Mouse (Mus musculus): ENCODE measurements around the gene Rer1. TPM values are rescaled to one million over a fixed set of nuclear protein-coding genes. Genes with fewer than 3 reads are reported as not detected.

Gene Rer1
- polyA plus RNA-seq, 1 experiment from 2014 or later = 136 TPM

DNA sequence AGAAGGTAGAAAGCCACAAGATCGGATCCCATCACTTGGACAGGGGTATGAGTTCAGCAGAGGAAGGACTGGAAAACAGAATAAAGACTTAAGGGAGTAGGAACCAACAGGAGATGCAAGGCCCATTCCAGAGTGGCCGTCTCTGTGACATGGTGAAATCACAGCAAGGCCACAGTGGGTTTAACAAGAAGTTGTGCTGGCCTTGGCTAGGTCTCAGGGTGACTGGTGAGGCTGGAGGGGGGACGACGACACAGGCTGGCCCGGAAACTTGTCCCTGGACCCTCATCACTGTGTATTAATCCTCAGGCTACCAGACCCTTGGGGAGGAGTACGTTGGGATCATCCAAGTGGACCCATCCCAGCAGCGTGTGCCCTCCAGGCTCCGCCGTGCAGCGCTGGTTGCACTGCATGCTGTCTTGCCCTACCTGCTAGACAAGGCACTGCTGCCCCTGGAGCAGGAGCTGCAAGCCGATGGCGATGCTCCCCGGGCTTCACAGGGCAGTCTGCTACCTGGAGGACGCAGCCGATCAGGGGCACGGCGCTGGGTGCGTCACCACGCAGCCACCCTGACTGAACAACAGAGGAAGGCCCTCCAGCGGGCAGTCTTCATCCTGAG lies 17.7 kb downstream of the Rer1 start:
- H3K27ac ChIP-seq (replicated peaks) = no peak overlapping the region
- H3K27me3 ChIP-seq = no peaks in the 10 kb centered on the region
- 94% methylated on average over 20 of the region's 20 CpGs for WGBS
- no peak for ATAC-seq (ENCODE audit: low read depth)
- no peaks in the 10 kb centered on the region for H3K9me3 ChIP-seq
- peaks cover 23% of the 10 kb centered on the region for H3K4me1 ChIP-seq (replicated peaks)
- H3K4me3 ChIP-seq = no peak overlapping the region
- peaks cover 55% of the 10 kb centered on the region for H3K36me3 ChIP-seq
- no peak overlapping the region for H3K4me2 ChIP-seq
- peak overlapping the region; percentile 85; the same call in 1 of the 2 replicates for H3K9ac ChIP-seq

DNA sequence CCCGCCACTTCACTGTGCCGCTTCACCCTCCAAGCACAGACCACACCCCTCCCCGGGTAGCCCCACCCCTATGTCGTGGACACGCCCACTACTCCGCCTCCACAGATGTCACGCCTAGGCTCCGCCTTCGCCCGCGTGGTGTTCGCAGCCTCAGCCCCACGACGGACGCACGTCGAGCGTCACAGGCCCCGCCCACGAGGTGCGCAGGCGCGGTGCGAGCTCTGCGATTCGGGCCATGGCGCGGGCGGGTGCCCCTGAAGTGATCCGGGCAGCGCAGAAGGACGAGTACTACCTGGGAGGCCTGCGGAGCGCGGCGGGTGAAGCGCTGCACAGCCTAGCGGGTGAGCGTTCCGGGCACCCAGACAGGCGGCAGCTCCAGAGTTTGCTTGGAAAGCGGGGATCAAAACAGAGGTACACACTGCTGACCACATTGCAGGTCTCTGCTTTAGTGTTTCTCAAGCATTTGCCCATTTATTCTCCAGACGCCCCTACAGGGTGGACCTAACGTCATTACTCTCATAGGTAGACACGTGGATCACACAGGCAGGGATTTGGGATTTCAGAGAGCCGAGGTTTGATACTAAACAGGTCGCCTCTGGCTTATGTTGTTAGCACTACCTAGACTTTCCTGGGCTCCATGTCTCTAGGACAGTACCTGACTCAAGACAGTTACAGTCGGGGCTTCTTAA lies 19.2 kb downstream of the Rer1 start, which contains the start of gene Pex10:
TSS of gene Pex10 (plus strand) at position 183 of the 689 bp plus-strand sequence.
- H3K36me3 ChIP-seq = peaks cover 40% of the 10 kb centered on the region
- peak within 1 kb of the TSS; percentile 85 for H3K9ac ChIP-seq
- WGBS = 1% methylated on average over 48 of the region's 48 CpGs
- H3K27ac ChIP-seq (replicated peaks) = peak within 1 kb of the TSS; percentile 74
- H3K4me1 ChIP-seq (replicated peaks) = peaks cover 23% of the 10 kb centered on the region
- peak within 1 kb of the TSS; percentile 90 for H3K4me2 ChIP-seq
- ATAC-seq (ENCODE audit: low read depth) = peak; percentile 93
- H3K4me3 ChIP-seq = peak within 1 kb of the TSS; percentile 65
- H3K27me3 ChIP-seq = no peaks in the 10 kb centered on the region
- no peaks in the 10 kb centered on the region for H3K9me3 ChIP-seq

DNA sequence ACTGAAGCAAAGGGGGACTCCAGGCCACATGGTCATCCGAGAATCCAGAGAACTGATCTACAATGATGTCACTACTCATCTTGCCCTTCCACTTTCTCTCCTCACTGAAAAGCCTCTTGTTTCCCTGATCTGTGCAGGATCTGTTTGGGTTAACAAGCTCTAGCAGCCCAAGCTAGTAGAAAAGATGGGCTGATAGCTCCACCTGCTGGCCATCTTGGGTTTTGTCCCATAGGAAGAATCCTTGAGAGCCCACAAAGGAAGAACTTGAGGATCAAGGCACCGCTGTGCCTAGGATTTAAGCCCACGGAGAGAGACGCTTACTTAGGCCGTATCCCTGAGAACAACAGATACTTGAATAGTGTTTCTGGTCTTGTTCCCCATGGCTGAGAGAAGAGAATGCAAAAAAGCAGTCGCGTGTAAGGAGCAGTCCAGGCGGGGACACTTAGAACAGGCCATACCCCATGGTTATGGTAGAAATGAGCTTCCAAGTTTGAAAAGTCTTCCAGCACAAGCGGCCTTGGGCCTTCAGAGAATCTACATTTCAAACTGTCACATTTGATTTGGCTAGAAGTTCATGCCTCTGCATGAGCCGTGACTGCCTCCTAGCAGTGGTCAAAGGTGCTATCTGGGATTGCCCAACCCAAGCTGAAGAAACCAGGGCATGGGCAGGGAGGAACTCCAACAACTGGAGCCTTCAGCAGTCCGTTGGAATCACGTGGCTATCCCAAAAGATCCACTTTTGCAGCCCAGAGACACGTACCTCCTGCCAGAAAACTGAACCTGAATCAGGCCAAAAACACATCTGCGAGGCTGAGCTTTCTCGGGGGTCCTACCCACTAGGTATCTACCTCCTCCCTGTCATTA lies 20.0 kb downstream of the Rer1 start:
- Histone ChIP-seq H3K27me3 (no peaks in the 10 kb centered on the region), H3K4me1 (replicated peaks) (peaks cover 30% of the 10 kb centered on the region), H3K4me2 (peak overlapping the region; percentile 90), H3K36me3 (peaks cover 32% of the 10 kb centered on the region), H3K9ac (peak overlapping the region; percentile 85), H3K9me3 (no peaks in the 10 kb centered on the region), H3K4me3 (peak overlapping the region; percentile 65), H3K27ac (replicated peaks) (peak overlapping the region; percentile 74)
- peak; percentile 75 for ATAC-seq (ENCODE audit: low read depth)
- 5% methylated on average over 15 of the region's 15 CpGs for WGBS

DNA sequence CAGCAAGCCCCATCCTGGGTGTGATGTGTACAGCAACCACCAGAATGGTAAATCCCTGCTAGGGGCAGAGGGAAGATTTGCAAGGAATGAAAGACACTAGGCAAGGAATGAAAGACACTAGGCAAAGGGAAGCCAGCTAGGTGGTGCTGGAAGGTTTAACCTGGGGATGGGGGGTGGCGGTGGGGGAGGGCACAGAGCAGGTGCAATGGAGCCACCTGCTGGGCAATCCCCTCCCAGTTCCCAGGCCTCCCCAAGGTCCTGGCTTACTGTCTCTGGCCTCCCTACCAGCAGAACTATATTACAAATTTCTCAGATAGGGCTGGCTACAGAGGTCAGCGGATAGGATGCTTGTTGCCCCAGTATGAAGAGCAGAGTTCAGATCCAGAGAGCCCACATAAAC lies 21.7 kb downstream of the Rer1 start:
- Histone ChIP-seq H3K9ac (no peak overlapping the region), H3K4me3 (no peak overlapping the region), H3K27ac (replicated peaks) (no peak overlapping the region), H3K4me1 (replicated peaks) (peaks cover 38% of the 10 kb centered on the region), H3K9me3 (no peaks in the 10 kb centered on the region), H3K36me3 (peaks cover 15% of the 10 kb centered on the region), H3K27me3 (no peaks in the 10 kb centered on the region), H3K4me2 (no peak overlapping the region)
- 82% methylated on average over 2 of the region's 2 CpGs for WGBS
- ATAC-seq (ENCODE audit: low read depth) = no peak

DNA sequence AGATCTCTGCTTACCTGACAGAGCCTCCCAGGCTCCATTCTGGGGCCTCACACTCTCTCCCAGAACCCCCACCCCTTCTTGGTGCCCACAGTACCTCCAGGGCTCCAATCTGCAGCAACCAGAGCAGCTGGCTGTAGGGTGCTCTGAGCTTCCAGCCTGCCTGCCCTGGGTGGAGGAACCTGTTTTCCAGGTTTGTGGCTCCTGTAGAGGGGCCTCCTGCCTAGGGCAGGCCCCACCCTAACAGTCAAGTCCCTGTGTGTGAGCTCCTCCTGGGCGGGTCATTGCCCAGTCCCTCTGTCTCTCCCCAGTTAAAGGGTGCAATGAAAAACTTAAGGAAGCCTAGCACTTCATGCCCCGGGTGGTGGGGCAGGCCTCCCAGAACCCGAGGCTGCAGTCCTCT lies 22.3 kb downstream of the Rer1 start:
- peak overlapping the region; percentile 31; the same call in 1 of the 2 replicates for H3K9ac ChIP-seq
- no peak overlapping the region for H3K4me3 ChIP-seq
- no peak overlapping the region for H3K4me2 ChIP-seq
- H3K4me1 ChIP-seq (replicated peaks) = peaks cover 38% of the 10 kb centered on the region
- H3K27ac ChIP-seq (replicated peaks) = no peak overlapping the region
- 36% methylated on average over 3 of the region's 3 CpGs for WGBS
- no peaks in the 10 kb centered on the region for H3K9me3 ChIP-seq
- no peaks in the 10 kb centered on the region for H3K27me3 ChIP-seq
- H3K36me3 ChIP-seq = peaks cover 9% of the 10 kb centered on the region
- ATAC-seq (ENCODE audit: low read depth) = no peak

DNA sequence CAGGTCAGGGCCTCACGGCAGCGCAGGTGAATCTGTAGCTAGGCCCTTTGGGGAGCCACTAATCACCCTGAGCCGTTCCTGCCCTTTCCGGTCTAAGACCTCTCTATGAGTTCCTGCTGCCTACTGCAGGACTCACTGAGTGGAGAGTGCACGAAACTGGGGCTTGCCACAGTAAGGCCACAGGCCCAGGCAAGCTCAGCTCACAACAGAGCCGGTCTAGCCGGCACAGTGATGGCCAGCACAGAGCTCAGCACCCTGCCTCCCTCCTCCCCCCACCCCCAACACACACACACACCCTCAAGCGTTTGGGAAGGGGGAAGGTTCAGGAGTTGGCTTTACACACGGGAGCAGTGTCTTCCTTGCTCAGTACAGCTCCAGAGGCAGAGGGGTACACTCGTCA lies 27.9 kb downstream of the Rer1 start:
- Histone ChIP-seq H3K36me3 (no peaks in the 10 kb centered on the region), H3K27me3 (no peaks in the 10 kb centered on the region), H3K4me3 (no peak overlapping the region), H3K4me1 (replicated peaks) (peaks cover 40% of the 10 kb centered on the region), H3K9ac (no peak overlapping the region), H3K9me3 (no peaks in the 10 kb centered on the region), H3K4me2 (no peak overlapping the region), H3K27ac (replicated peaks) (no peak overlapping the region)
- WGBS = 35% methylated on average over 10 of the region's 10 CpGs
- ATAC-seq (ENCODE audit: low read depth) = no peak

DNA sequence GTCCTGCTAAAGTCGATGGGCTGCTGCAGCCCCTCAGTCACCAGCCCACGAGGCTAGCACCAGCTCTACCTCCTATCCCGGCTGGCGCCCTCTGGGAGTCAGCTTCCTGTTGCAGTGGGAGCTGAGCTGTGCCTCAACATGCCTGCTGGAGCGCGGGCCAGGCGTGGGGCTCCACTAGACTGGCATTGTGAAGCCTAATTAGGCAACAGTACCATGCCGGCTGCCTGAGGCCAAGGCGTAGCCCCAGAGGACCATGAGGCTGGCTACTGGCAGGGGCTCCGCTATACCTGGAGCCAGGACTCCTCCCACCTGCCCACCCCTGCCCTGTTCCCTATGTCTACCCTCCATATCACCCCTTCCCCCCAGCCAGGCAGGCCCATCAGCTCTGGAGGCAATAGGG lies 29.5 kb downstream of the Rer1 start, which contains the start of gene Plch2:
TSS of gene Plch2 (minus strand) at position 61 of the 400 bp plus-strand sequence.
- no peak for ATAC-seq (ENCODE audit: low read depth)
- 68% methylated on average over 10 of the region's 10 CpGs for WGBS

DNA sequence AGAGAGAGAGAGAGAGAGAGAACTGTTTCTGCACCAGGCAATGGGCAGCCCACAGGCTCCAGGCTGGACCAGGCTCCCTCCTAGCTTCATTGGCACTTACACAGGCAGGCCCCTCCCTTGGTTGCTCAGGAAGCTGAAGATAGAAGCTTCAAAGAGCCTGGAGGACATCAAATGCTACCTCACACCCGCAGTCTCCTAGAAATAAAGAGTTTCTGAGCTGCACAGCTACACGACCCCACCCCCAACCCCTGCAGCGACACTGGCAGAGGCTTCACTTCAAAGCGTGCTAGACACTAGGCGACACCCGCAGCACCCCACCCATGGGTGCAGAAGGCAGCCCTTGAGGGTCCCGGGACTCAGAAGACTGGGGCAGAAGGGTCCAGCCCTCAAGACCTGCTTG lies 36.1 kb downstream of the Rer1 start:
- peaks cover 17% of the 10 kb centered on the region for H3K4me1 ChIP-seq (replicated peaks)
- WGBS = 74% methylated on average over 7 of the region's 7 CpGs
- H3K27ac ChIP-seq (replicated peaks) = no peak overlapping the region
- no peaks in the 10 kb centered on the region for H3K9me3 ChIP-seq
- no peaks in the 10 kb centered on the region for H3K36me3 ChIP-seq
- no peak for ATAC-seq (ENCODE audit: low read depth)
- H3K27me3 ChIP-seq = peaks cover 10% of the 10 kb centered on the region
- no peak overlapping the region for H3K9ac ChIP-seq
- no peak overlapping the region for H3K4me2 ChIP-seq
- H3K4me3 ChIP-seq = no peak overlapping the region

More for the DNA sequence above, 29.5 kb downstream of the Rer1 start, which contains the start of gene Plch2:
- H3K4me3 ChIP-seq = no peak within 1 kb of the TSS
- peak within 1 kb of the TSS; percentile 17; the same call in 1 of the 2 replicates for H3K9ac ChIP-seq
- no peak within 1 kb of the TSS for H3K27ac ChIP-seq (replicated peaks)
- H3K4me2 ChIP-seq = no peak within 1 kb of the TSS
- H3K4me1 ChIP-seq (replicated peaks) = peaks cover 45% of the 10 kb centered on the region
- H3K27me3 ChIP-seq = no peaks in the 10 kb centered on the region
- no peaks in the 10 kb centered on the region for H3K9me3 ChIP-seq
- no peaks in the 10 kb centered on the region for H3K36me3 ChIP-seq

DNA sequence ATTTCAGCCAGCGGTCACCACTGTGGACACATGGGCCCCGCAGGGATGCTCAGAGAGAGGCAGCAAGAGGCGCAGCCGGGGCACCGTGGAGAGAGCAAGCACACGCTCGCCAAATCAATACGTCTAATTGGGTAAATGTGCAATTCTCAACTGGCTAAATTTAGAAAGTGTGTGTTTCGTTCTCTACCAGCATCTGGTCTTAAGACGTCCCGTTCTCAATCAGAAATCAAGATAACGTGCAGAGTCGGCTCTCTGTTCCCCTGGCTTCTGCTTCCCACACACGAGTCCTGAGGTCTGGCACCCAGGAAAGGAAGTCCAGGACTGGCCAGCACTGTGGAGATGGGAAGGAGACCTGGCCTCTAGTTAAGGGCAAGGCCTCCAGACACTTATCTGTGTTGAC lies 39.5 kb downstream of the Rer1 start:
- Histone ChIP-seq H3K36me3 (no peaks in the 10 kb centered on the region), H3K4me1 (replicated peaks) (peaks cover 17% of the 10 kb centered on the region), H3K9me3 (no peaks in the 10 kb centered on the region), H3K9ac (no peak overlapping the region), H3K4me3 (no peak overlapping the region), H3K27me3 (peaks cover 45% of the 10 kb centered on the region), H3K27ac (replicated peaks) (no peak overlapping the region), H3K4me2 (no peak overlapping the region)
- 86% methylated on average over 14 of the region's 14 CpGs for WGBS
- no peak for ATAC-seq (ENCODE audit: low read depth)

DNA sequence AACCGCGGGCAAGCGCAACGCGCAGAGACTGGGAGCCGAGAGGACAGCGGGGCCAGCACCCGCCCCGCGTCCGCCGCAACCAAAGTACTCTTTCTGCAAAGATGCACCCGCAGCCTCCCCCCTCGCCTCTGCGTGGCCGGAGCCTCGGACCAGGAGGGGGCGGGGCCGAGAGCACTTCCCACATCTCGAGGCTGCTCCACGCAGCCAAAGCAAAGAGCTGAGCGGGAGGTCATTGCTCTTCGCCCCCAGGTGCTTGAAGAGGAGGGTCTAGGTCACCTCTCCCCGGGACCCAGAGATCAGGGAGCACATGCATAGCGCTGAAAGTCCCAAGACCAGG lies 42.9 kb downstream of the Rer1 start:
- Histone ChIP-seq H3K27ac (replicated peaks) (no peak overlapping the region), H3K36me3 (no peaks in the 10 kb centered on the region)
- ATAC-seq (ENCODE audit: low read depth) = peak; percentile 28; the same call in 1 of the 2 replicates

DNA sequence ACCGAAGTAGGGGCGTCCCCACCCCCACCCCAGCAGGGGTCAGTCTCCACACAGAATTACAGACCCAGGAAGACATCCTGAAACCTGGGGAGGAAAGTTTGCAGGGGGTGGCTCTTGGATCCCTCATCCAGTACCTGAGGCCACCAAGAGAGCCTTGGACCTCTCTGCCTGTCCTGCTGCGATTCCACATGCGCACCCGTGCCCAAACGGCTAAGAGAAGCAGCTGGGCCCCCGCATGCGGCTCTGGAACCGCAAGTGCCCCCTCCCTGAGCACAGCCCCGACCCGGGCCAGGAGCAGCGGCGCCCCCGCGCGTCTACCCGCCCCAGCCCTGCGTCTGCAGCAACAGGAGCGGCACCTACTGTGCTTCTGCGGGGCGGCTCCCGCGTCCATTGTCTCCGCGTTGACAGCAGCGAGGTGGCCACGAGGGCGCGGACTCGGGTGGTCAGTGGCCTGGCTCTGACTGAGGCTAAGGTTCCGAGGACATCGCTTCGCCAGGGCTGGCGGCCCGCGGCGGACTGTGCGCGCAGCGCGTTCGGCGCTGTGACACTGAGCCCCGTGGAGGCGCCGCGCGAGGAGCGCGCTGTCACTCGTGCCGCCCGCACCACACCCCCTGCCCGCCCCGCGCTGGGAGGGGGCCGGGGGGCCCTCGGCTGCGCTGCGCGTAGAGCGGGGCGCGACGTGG lies 43.4 kb downstream of the Rer1 start:
- 2% methylated on average over 62 of the region's 65 CpGs for WGBS
- ATAC-seq (ENCODE audit: low read depth) = peak; percentile 25; the same call in 1 of the 2 replicates
- no peaks in the 10 kb centered on the region for H3K9me3 ChIP-seq
- peaks cover 35% of the 10 kb centered on the region for H3K4me1 ChIP-seq (replicated peaks)
- H3K27me3 ChIP-seq = peaks cover 55% of the 10 kb centered on the region
- H3K4me2 ChIP-seq = peak overlapping the region; percentile 74
- no peaks in the 10 kb centered on the region for H3K36me3 ChIP-seq
- H3K9ac ChIP-seq = peak overlapping the region; percentile 69
- H3K4me3 ChIP-seq = peak overlapping the region; percentile 45
- H3K27ac ChIP-seq (replicated peaks) = no peak overlapping the region

More for the DNA sequence above, 42.9 kb downstream of the Rer1 start:
- Histone ChIP-seq H3K27me3 (peaks cover 55% of the 10 kb centered on the region), H3K9ac (peak overlapping the region; percentile 69), H3K4me1 (replicated peaks) (peaks cover 35% of the 10 kb centered on the region), H3K4me3 (peak overlapping the region; percentile 45), H3K4me2 (peak overlapping the region; percentile 74), H3K9me3 (no peaks in the 10 kb centered on the region)
- WGBS = 1% methylated on average over 25 of the region's 25 CpGs
